Mouse (Mus musculus) activated CD4-positive, CD25-positive, alpha-beta regulatory T cell, adult 9 weeks (primary cell): ENCODE data around the gene D8Ertd738e. TPM values are rescaled to one million over a fixed set of nuclear protein-coding genes. Genes with fewer than 3 reads are reported as not detected.

Experiments
- polyA plus RNA-seq: library from polyadenylated mRNA; unstranded; fragments of 100-300 nt; shearing (Covaris generic); gene quantifications from one replicate; pipeline ENCODE4 v1.2.1, GENCODE M21; 2017

D8Ertd738e gene
- 293 TPM for polyA plus RNA-seq

DNA sequence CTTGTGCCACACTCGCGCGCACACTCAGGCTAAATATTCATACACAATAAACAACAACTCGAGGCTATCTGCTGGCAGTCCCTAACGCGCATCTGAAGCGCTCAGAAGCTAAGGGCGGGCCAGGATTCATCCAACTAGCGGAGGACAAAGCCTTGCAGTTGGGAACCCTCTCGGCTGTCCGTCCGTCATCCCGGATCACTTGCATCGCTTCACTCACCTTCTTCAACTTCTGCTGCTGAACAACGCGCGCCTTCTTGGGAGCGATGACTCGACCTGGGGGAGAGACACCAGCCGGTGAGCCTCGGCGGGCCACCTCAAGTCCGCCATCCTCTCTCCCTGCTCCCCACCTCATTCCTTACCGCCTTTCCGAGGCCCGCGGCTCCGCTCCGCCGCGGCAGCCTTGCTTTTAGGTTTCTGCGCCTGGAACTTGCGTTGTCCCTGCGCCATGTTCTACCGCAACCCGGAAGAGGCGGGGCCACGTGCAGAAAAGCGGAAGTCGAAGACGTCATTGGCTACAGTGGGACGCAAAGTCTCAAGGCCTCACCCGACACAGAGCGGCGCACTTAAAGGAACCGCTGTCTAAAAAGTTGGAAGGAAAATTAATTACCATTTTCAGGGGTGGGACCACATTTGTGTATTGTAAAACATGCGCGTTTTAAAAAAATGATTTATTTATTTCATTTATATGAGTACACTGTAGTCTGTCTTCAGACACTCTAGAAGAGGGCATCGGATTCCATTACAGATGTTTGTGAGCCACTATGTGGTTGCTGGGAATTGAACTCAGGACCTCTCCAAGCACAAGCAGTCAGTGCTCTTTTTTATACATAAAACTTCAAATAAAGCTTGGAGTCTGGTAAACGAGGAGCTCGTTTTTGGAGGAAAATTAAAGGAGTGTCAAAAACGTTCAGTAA, at the start of gene D8Ertd738e:
Gene D8Ertd738e, minus strand, starts transcription at position 463 of the 914 bp plus-strand sequence.

GRCm38 (mm10) chr8:84269950-84270773, 20.6 kb upstream of the D8Ertd738e start, which contains the start of gene Ccdc130:
Ccdc130 (minus strand) TSS chr8:84270380.

DNA sequence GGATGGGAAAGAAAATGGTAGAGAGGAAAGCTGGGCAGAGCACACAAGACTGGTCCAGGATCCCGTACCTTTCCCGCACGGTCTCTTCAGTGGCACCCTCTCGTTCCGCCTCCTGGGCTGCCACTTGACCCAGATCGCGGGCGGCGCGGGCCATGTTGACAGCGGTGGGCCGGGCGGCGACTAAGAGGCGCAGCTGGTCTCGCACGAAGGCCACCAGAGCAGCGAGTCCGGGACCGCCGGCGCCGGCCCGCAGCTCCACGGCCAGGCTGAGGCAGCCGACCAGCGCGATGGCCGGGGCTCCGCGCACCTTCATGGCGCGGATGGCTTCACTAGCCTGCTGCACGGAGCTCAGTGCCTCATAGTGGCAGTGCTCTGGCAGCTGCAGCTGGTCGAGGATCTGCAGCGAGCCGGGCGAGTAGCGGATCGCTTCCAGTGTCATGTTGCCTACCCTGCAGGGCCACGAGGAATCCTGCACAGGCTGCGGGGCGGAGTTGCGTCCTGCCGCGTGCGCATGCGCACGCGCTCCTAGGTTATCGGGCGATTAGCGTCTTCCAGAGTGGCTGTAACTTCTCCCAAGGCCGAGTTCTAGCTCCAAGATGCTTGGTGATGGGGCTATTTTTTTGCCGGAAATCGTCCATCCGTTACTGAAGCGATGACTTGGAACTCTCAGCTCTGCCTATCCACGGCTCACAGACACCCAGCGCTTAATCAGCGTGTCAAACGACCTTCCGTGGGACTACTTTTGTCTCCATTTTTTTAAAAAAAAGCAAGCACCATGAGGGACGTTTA, 7.5 kb upstream of the D8Ertd738e start, which contains the start of gene Mri1:
Gene Mri1, minus strand, starts transcription at position 505 of the 789 bp plus-strand sequence.

GRCm38 (mm10) chr8:84236998-84237473, 12.5 kb downstream of the D8Ertd738e start, which contains the start of gene Zswim4:
Zswim4 (minus strand) TSS chr8:84237055.

Other genes starting within 250 kb of the D8Ertd738e start
- 0.62 TPM for gene 1700067K01Rik, start 248.2 kb downstream of the D8Ertd738e start, polyA plus RNA-seq
- 0.75 TPM for gene 2210011C24Rik, start 237.5 kb downstream of the D8Ertd738e start, polyA plus RNA-seq
- 3.6 TPM for gene Palm3, start 228.2 kb downstream of the D8Ertd738e start, polyA plus RNA-seq
- gene Il27ra, start 207.1 kb downstream of the D8Ertd738e start, polyA plus RNA-seq = 383 TPM
- gene Rln3, start 204.7 kb downstream of the D8Ertd738e start, polyA plus RNA-seq = 189 TPM
- 1.1 TPM for gene Gm10643, start 184.6 kb downstream of the D8Ertd738e start, polyA plus RNA-seq
- gene Rfx1, start 182.9 kb downstream of the D8Ertd738e start, polyA plus RNA-seq = 42.2 TPM
- 27.6 TPM for gene Dcaf15, start 145.0 kb downstream of the D8Ertd738e start, polyA plus RNA-seq
- 22.3 TPM for gene Podnl1, start 123.7 kb downstream of the D8Ertd738e start, polyA plus RNA-seq
- gene Cc2d1a, start 101.8 kb downstream of the D8Ertd738e start, polyA plus RNA-seq = 52.1 TPM
- 1.3 TPM for gene 4930432K21Rik, start 101.7 kb downstream of the D8Ertd738e start, polyA plus RNA-seq
- gene Nanos3, start 64.5 kb downstream of the D8Ertd738e start, polyA plus RNA-seq = not detected
- gene Zswim4, start 12.7 kb downstream of the D8Ertd738e start, polyA plus RNA-seq = 4.1 TPM
- 20.3 TPM for gene Mri1, start 7.6 kb upstream of the D8Ertd738e start, polyA plus RNA-seq
- gene Ccdc130, start 20.7 kb upstream of the D8Ertd738e start, polyA plus RNA-seq = 40.9 TPM
- 6.8 TPM for gene Cacna1a, start 138.7 kb upstream of the D8Ertd738e start, polyA plus RNA-seq